Mouse (Mus musculus): ENCODE results near the gene Apoa4.

DNA sequence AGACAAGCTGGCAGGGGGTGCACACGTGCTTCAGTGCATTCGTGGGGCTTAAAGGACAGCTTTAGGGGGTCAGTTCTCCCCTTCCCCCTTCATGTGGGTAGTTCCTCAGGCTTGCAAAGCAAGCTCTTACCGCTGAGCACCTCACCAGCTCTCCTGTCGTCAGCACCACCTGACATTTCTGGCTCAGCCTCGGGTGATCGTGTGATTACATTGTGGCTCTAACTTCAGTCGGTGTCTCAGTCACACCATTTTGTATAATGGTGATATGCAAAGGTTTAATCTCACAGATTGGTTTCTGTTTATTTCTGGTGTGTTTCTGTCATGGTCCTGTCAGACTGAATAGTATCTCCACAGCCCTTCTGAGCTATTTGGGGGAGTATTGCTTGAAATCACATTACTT is 41.6 kb upstream of the Apoa4 start:
- TF ChIP-seq CTCF (IDR thresholded peaks at IDR 0.05; ENCODE audit: low read depth) (no peak), EP300 (IDR thresholded peaks at IDR 0.05; ENCODE audit: low read depth) (no peak)

Data from heart, postnatal 0 days (tissue).